Mouse (Mus musculus) CH12.LX (cell line): ENCODE measurements at regions not wholly inside any gene's neighbourhood (a gene's known extent, or its start where the extent isn't known, plus 50 kb on each side); places are given as distances from the start of the nearest gene placed in this dataset.

Experiments
- DNase-seq: peaks from one replicate; pipeline ENCODE4 v3.0.0-alpha.2; 2013; ENCODE audit errors: extremely low read depth
- H3K27ac ChIP-seq: 2 replicates; pipeline ENCODE4 v1.5.1; 2012; ENCODE audit warnings: low read depth, mild to moderate bottlenecking, control low read depth, moderate library complexity; ENCODE audit not compliant: insufficient read depth
- H3K27me3 ChIP-seq: replicated peaks from 2 replicates; pipeline ENCODE3; 2012; ENCODE audit warnings: inconsistent platforms
- H3K36me3 ChIP-seq, 2 experiments: replicated peaks in 1 of 2; 2 replicates each; pipeline versions ENCODE3 to v1.6.1; 2012; ENCODE audit warnings: inconsistent platforms in 1 of 2, low read length in 1 of 2, mild to moderate bottlenecking in 1 of 2, mixed read lengths in 1 of 2, moderate library complexity in 1 of 2; ENCODE audit not compliant: control insufficient read depth in 1 of 2, insufficient read depth in 1 of 2
- H3K4me1 ChIP-seq, 2 experiments: 2 replicates each; pipeline ENCODE4 v1.6.1; 2012; ENCODE audit warnings: inconsistent platforms in 1 of 2, moderate library complexity in 1 of 2; ENCODE audit not compliant: insufficient read depth in 2 of 2, control insufficient read depth in 1 of 2
- H3K4me2 ChIP-seq: 2 replicates; pipeline ENCODE4 v1.6.1; 2012; ENCODE audit warnings: low read depth, mild to moderate bottlenecking, control low read depth; ENCODE audit not compliant: poor library complexity, insufficient read depth, severe bottlenecking
- H3K4me3 ChIP-seq, 3 experiments: fragments of 150-350 bp in 1 of 3; sonication (generic) in 1 of 3; replicated peaks in 1 of 3; 2 replicates each; pipeline versions ENCODE3 to v1.5.1; 2011 to 2012; ENCODE audit warnings: low read depth in 2 of 3, low read length in 2 of 3, mild to moderate bottlenecking in 2 of 3, moderate library complexity in 2 of 3, control low read depth in 1 of 3, improper control_type of control experiment in 1 of 3, inconsistent platforms in 1 of 3, mixed read lengths in 1 of 3; ENCODE audit not compliant: poor library complexity in 1 of 3
- H3K79me2 ChIP-seq: replicated peaks from 2 replicates; pipeline ENCODE4 v1.6.1; 2012; ENCODE audit warnings: mild to moderate bottlenecking, moderate library complexity; ENCODE audit not compliant: control insufficient read depth, poor library complexity, insufficient read depth, severe bottlenecking; ENCODE audit errors: extremely low read depth
- H3K9ac ChIP-seq: 2 replicates; pipeline ENCODE4 v1.6.1; 2012; ENCODE audit warnings: low read depth, mild to moderate bottlenecking, control low read depth, moderate library complexity; ENCODE audit not compliant: insufficient read depth
- H3K9me3 ChIP-seq: replicated peaks from 2 replicates; pipeline ENCODE3; 2012; ENCODE audit warnings: low read length, inconsistent platforms, mixed read lengths
- CHD2 ChIP-seq: IDR thresholded peaks from 2 replicates; pipeline ENCODE4 v1.6.1; 2011; ENCODE audit warnings: low read length, improper control_type of control experiment
- CTCF ChIP-seq, 2 experiments: IDR thresholded peaks in 1 of 2; conservative IDR thresholded peaks in 1 of 2; 2 replicates each; pipeline ENCODE4 v1.5.1; 2011 to 2012; ENCODE audit warnings: low read depth in 2 of 2, low read length in 2 of 2, improper control_type of control experiment in 1 of 2, inconsistent platforms in 1 of 2, mild to moderate bottlenecking in 1 of 2, moderate library complexity in 1 of 2
- E2F4 ChIP-seq: IDR thresholded peaks from 2 replicates; pipeline ENCODE4 v1.6.1; 2011; ENCODE audit warnings: low read depth, low read length, improper control_type of control experiment; ENCODE audit not compliant: insufficient replicate concordance
- ETS1 ChIP-seq: conservative IDR thresholded peaks from 2 replicates; pipeline ENCODE4 v1.6.1; 2012; ENCODE audit warnings: low read depth, mild to moderate bottlenecking, inconsistent platforms, low read length, improper control_type of control experiment, moderate library complexity
- GABPA ChIP-seq: IDR thresholded peaks from 2 replicates; pipeline ENCODE4 v1.6.1; 2012; ENCODE audit warnings: low read depth, low read length, improper control_type of control experiment, inconsistent platforms; ENCODE audit not compliant: insufficient replicate concordance
- IRF4 ChIP-seq: IDR thresholded peaks from 2 replicates; pipeline ENCODE4 v1.6.1; 2014; ENCODE audit warnings: low read depth, mild to moderate bottlenecking, inconsistent platforms, low read length, improper control_type of control experiment
- JUN ChIP-seq: IDR thresholded peaks from 2 replicates; pipeline ENCODE4 v1.6.1; 2011; ENCODE audit warnings: low read depth, mild to moderate bottlenecking, low read length, improper control_type of control experiment, moderate library complexity; ENCODE audit not compliant: insufficient read depth
- KAT2A ChIP-seq: IDR thresholded peaks from 2 replicates; pipeline ENCODE4 v1.6.1; 2012; ENCODE audit warnings: low read length, improper control_type of control experiment, inconsistent platforms; ENCODE audit not compliant: insufficient replicate concordance
- MEF2A ChIP-seq: IDR thresholded peaks from 2 replicates; pipeline ENCODE4 v1.6.1; 2014; ENCODE audit warnings: low read depth, mild to moderate bottlenecking, inconsistent platforms, low read length, improper control_type of control experiment, borderline replicate concordance
- MXI1 ChIP-seq: IDR thresholded peaks from 2 replicates; pipeline ENCODE4 v1.6.1; 2011; ENCODE audit warnings: mild to moderate bottlenecking, low read depth, low read length, improper control_type of control experiment
- NELFE ChIP-seq: IDR thresholded peaks from 2 replicates; pipeline ENCODE4 v1.6.1; 2011; ENCODE audit warnings: low read depth, low read length, improper control_type of control experiment
- NRF1 ChIP-seq: IDR thresholded peaks from 2 replicates; pipeline ENCODE4 v1.6.1; 2014; ENCODE audit warnings: low read depth, mild to moderate bottlenecking, inconsistent platforms, low read length, improper control_type of control experiment, moderate library complexity
- PAX5 ChIP-seq: IDR thresholded peaks from 2 replicates; pipeline ENCODE4 v1.6.1; 2012; ENCODE audit warnings: low read length, inconsistent platforms, mixed read lengths
- POLR2A ChIP-seq: IDR thresholded peaks from 2 replicates; pipeline ENCODE4 v1.6.1; 2011; ENCODE audit warnings: low read depth, mild to moderate bottlenecking, improper control_type of control experiment, low read length
- RAD21 ChIP-seq: IDR thresholded peaks from 2 replicates; pipeline ENCODE4 v1.6.1; 2011; ENCODE audit warnings: low read depth, mild to moderate bottlenecking, low read length, improper control_type of control experiment, moderate library complexity
- SIN3A ChIP-seq: IDR thresholded peaks from 2 replicates; pipeline ENCODE4 v1.6.1; 2012; ENCODE audit warnings: low read length, improper control_type of control experiment, inconsistent platforms
- SMC3 ChIP-seq: IDR thresholded peaks from 2 replicates; pipeline ENCODE4 v1.6.1; 2011; ENCODE audit warnings: low read depth, low read length, improper control_type of control experiment
- TCF12 ChIP-seq: IDR thresholded peaks from 2 replicates; pipeline ENCODE4 v1.6.1; 2014; ENCODE audit warnings: low read depth, mild to moderate bottlenecking, inconsistent platforms, low read length, improper control_type of control experiment
- UBTF ChIP-seq: IDR thresholded peaks from 2 replicates; pipeline ENCODE4 v1.6.1; 2012; ENCODE audit warnings: low read depth, mild to moderate bottlenecking, inconsistent platforms, low read length, improper control_type of control experiment, moderate library complexity
- USF1 ChIP-seq: IDR thresholded peaks from 2 replicates; pipeline ENCODE4 v1.6.1; 2014; ENCODE audit warnings: low read depth, mild to moderate bottlenecking, inconsistent platforms, low read length, improper control_type of control experiment
- USF2 ChIP-seq: conservative IDR thresholded peaks from 2 replicates; pipeline ENCODE4 v1.6.1; 2011; ENCODE audit warnings: low read depth, low read length, improper control_type of control experiment
- ZKSCAN1 ChIP-seq: IDR thresholded peaks from 2 replicates; pipeline ENCODE4 v1.6.1; 2012; ENCODE audit warnings: low read depth, inconsistent platforms, low read length, improper control_type of control experiment, borderline replicate concordance
- ZMIZ1 ChIP-seq: IDR thresholded peaks from 2 replicates; pipeline ENCODE4 v1.6.1; 2012; ENCODE audit warnings: low read depth, mild to moderate bottlenecking, inconsistent platforms, low read length, improper control_type of control experiment
- dilution Hi-C: fragments of 300-500 bp; cut with MboI; formaldehyde crosslinking; loops from 2 replicates; pipeline ENCODE4 v1.14.3; 2020; ENCODE audit warnings: low sequenced_read_pairs; ENCODE audit not compliant: extremely low pct_unique_long_range_greater_than_20kb, extremely low pct_ligation_motif_present
- in situ Hi-C: fragments of 300-500 bp; cut with MboI; formaldehyde crosslinking; loops from 3 replicates; pipeline ENCODE4 v1.14.3; 2019; ENCODE audit warnings: low sequenced_read_pairs, low pct_ligation_motif_present, low pct_unique_long_range_greater_than_20kb, mixed read lengths

DNA sequence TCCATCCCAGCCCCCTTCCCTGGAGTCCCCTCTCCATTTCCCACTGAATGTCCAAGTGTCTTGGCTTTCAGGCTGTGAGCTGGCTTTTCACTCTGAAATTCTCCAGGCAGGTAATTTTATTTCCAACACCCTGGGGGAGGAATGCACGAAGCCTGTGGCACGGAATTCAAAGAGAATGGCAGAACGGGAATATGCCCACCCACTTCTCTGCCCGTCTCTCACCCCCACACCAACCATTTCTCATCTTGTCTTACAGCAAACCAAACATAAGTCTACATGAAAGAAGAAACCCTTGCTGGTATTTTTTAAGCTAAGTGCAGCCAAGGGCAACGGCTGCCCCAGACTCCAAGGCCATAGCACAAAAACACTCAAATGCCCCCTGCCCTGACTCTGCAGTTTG lies 168.7 kb downstream of the Gm12728 start:
- Histone ChIP-seq H3K4me1 (no peaks in the 10 kb centered on the region), H3K79me2 (no peaks in the 10 kb centered on the region), H3K4me2 (no peak overlapping the region), H3K9me3 (no peaks in the 10 kb centered on the region), H3K36me3 (no peaks in the 10 kb centered on the region), H3K9ac (no peak overlapping the region), H3K4me3 (no peak overlapping the region), H3K27ac (no peak overlapping the region), H3K27me3 (peaks cover 30% of the 10 kb centered on the region)
- no peak for TF ChIP-seq MEF2A
- TF ChIP-seq TCF12, result no peak
- no peak for TF ChIP-seq IRF4
- no peak for TF ChIP-seq NELFE
- TF ChIP-seq GABPA, result no peak
- TF ChIP-seq ZKSCAN1, result no peak
- no peak for TF ChIP-seq JUN
- TF ChIP-seq POLR2A, result no peak
- no peak for TF ChIP-seq CHD2
- no peak for TF ChIP-seq PAX5
- no peak for TF ChIP-seq MXI1
- no peak for TF ChIP-seq UBTF
- TF ChIP-seq KAT2A, result no peak
- no peak for TF ChIP-seq USF1
- TF ChIP-seq NRF1, result no peak
- dilution Hi-C loops (no loop called here), in situ Hi-C loops (no loop called here)
- DNase-seq, result no peak

DNA sequence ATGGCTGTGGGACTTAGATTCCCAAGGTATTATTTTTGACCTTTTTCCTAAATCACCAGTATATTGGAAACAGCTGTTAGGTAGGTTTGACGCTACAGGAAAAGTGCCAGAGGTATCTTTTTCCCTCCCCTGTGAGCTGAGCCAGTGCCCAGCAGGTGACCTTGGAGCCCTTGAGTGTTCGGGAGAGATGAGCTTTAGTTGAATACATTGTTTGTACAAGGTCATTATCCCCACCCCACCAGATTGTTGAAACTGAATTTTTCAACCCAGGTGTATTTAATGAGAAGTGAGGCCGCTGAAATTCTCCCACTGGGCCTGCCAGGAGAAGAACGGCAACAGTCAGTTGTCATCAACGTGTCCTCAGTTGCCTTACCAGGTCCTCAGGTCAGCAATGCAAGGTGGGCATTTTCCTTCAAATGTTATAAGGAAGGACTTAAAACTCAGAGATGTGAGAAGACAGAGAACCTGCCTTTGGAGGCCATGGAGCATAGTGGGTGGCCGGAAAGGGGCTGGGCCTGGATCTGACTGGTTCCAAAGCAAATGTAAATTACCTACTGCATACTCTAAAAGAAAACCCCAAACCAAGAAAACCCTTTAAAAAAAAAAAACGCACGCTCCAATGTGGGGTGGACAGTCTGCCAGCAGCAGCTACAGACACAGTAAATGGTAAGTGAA lies 172.2 kb downstream of the Gm12728 start:
- H3K4me1 ChIP-seq, result no peaks in the 10 kb centered on the region
- no peak for DNase-seq
- dilution Hi-C loops, result no loop called here
- no peaks in the 10 kb centered on the region for H3K9me3 ChIP-seq
- no peak overlapping the region for H3K4me2 ChIP-seq
- H3K36me3 ChIP-seq, result no peaks in the 10 kb centered on the region
- no peak overlapping the region for H3K9ac ChIP-seq
- in situ Hi-C loops, result no loop called here
- peaks cover 13% of the 10 kb centered on the region for H3K27me3 ChIP-seq
- H3K4me3 ChIP-seq, result no peak overlapping the region
- no peak overlapping the region for H3K27ac ChIP-seq
- no peaks in the 10 kb centered on the region for H3K79me2 ChIP-seq
- no peak for TF ChIP-seq CHD2
- no peak for TF ChIP-seq CTCF (conservative IDR thresholded peaks at IDR 0.05 in 1 of 2, IDR thresholded peaks at IDR 0.05 in 1 of 2; ENCODE audit: low read depth in 2 of 2, low read length in 2 of 2)
- no peak for TF ChIP-seq SMC3
- no peak for TF ChIP-seq SIN3A
- no peak for TF ChIP-seq MEF2A
- TF ChIP-seq TCF12, result no peak
- TF ChIP-seq RAD21, result no peak
- TF ChIP-seq USF2, result no peak
- no peak for TF ChIP-seq KAT2A
- no peak for TF ChIP-seq MXI1
- no peak for TF ChIP-seq ETS1
- no peak for TF ChIP-seq E2F4
- no peak for TF ChIP-seq ZMIZ1
